Mouse (Mus musculus) hindbrain, embryonic 16.5 days (tissue): Measurements from ENCODE around the gene Vdac1. TPM values are rescaled to one million over a fixed set of nuclear protein-coding genes. Genes with fewer than 3 reads are reported as not detected.

ENCODE experiments used
- ATAC-seq: fragments of 200-750 bp; cut with Nextera tagmentation; 2 replicates; pipeline ENCODE4 v1.8.0; 2017; ENCODE audit warnings: moderate TSS enrichment, moderate library complexity
- H3K27ac ChIP-seq: fragments of 300-500 bp; sonication (generic); 2 replicates; pipeline ENCODE4 v1.5.1; 2014; ENCODE audit warnings: low read depth, mild to moderate bottlenecking, control low read depth, low read length, moderate library complexity
- H3K27me3 ChIP-seq: fragments of 300-500 bp; sonication (generic); replicated peaks from 2 replicates; pipeline ENCODE4 v1.6.1; 2014; ENCODE audit warnings: low read length; ENCODE audit not compliant: control insufficient read depth, insufficient read depth
- H3K36me3 ChIP-seq: fragments of 300-500 bp; sonication (generic); 2 replicates; pipeline ENCODE4 v1.6.1; 2014; ENCODE audit warnings: mild to moderate bottlenecking, low read length, moderate library complexity, mixed read lengths; ENCODE audit not compliant: control insufficient read depth, insufficient read depth
- H3K4me1 ChIP-seq: fragments of 300-500 bp; sonication (generic); 2 replicates; pipeline ENCODE4 v1.6.1; 2014; ENCODE audit warnings: low read depth, low read length; ENCODE audit not compliant: control insufficient read depth, insufficient read depth
- H3K4me2 ChIP-seq: fragments of 300-500 bp; sonication (generic); 2 replicates; pipeline ENCODE4 v1.6.1; 2014; ENCODE audit warnings: mild to moderate bottlenecking, low read length, control low read depth, moderate library complexity
- H3K4me3 ChIP-seq: fragments of 300-500 bp; sonication (generic); 2 replicates; pipeline ENCODE4 v1.5.1; 2014; ENCODE audit warnings: mild to moderate bottlenecking, low read length, control low read depth, moderate library complexity
- H3K9ac ChIP-seq: fragments of 300-500 bp; sonication (generic); 2 replicates; pipeline ENCODE4 v1.6.1; 2014; ENCODE audit warnings: low read depth, mild to moderate bottlenecking, control low read depth, low read length, moderate library complexity
- H3K9me3 ChIP-seq: fragments of 300-500 bp; sonication (generic); 2 replicates; pipeline ENCODE4 v1.6.1; 2014; ENCODE audit warnings: mild to moderate bottlenecking, low read length, moderate library complexity; ENCODE audit not compliant: control insufficient read depth
- WGBS: fragments of 180-500 bp; shearing (Covaris S2); extraction: QIAGEN DNeasy Blood & Tissue Kit; methylation state at CpG from one replicate; pipeline ENCODE4 v1.1.7; 2014; 5-methylcytosine and 5-hydroxymethylcytosine counted together
- polyA plus RNA-seq: library from polyadenylated mRNA; unstranded; fragments of >200 nt; fragmentation: Nextera tagmentation; extraction: Ambion mirVana; gene quantifications from 2 replicates; pipeline ENCODE4 v1.2.1, GENCODE M21; 2015

Vdac1 gene
- 411 and 440 TPM in 2 replicates for polyA plus RNA-seq

DNA sequence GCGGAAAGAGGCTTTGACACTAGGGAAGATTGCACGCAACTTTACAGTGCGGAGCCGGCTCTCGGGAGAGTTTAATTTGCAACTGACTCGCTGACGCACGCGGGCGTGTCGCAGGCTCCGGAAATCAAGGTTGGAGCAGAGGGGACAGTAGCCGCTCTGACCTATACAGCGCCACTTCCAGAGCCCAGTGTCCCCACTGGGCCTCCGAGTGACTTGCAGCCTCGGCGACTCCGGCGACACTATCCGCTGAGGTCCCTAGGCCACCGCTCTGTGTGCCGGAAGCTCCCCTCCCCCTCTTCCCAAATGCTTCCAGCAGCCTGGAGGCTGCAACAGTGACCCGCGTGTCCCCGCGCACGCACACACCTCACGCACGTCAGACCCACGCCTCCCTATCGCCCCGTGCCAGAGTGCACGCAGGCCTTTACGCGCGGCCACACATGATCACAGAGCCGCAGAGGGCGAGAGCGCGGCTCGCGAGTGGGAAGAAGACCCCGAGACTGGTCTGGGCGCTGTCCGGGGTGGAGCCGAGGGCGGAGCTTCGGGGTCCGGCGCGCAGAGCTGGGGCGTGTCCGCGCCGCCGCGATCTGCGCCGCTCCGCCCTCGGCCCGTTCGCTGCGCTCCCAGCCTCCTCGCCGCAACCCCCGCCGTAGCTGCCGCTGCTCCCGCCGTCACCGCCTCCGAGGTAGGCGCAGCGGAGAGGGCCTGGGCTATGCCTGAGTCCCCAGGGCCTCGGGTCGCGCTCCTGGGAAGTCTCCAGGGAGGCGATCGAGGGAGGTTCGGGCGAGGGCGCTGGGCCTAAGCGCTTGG is at the start of gene Vdac1:
Gene Vdac1 (plus strand): TSS at position 390 of the 807 bp plus-strand sequence.
- under 1% methylated on average over 81 of the region's 84 CpGs for WGBS
- Histone ChIP-seq H3K4me2 (peak within 1 kb of the TSS; percentile 72), H3K27me3 (no peaks in the 10 kb centered on the region)

DNA sequence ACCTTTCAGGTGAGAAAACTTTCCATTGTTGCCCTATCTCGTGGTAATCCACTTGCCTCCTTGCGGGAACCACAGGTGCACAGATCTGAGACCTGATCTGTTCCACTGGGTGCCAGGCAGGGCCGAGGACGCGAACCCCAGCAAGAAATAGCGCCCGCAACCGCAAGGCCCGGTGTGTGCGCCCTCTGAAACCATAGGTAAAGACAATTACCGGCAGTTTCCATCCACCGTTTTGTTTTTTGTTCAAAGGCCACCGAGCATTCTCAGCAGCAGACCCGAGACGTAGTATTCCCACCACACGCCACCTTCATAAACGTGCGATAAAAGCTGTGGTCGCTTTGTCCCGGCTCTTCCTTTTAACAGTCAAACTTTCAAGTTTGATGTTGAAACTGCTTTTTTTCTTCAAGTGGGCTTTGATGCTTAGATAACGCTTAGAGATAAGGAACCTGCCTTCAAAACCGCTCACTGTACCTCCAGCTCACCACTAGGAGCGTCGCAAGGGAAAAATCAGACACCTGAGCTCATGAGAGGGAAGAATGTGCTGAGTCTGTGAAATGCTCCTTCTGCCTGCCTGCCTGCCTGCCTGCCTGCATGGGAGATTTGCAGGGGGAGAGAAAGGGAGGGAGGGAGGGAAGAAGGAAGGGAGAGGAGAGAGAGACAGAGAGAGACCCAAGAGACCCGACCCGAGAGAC is 46.4 kb upstream of the Vdac1 start:
- WGBS: 22% methylated on average over 26 of the region's 26 CpGs
- Histone ChIP-seq H3K4me3 (no peak overlapping the region), H3K4me1 (no peaks in the 10 kb centered on the region), H3K9ac (peak overlapping the region; percentile 17; the same call in 1 of the 2 replicates), H3K4me2 (peak overlapping the region; percentile 5; the same call in 1 of the 2 replicates), H3K9me3 (no peaks in the 10 kb centered on the region), H3K36me3 (no peaks in the 10 kb centered on the region), H3K27ac (no peak overlapping the region), H3K27me3 (no peaks in the 10 kb centered on the region; the same call in 1 of the 2 replicates)
- no peak for ATAC-seq

More for the DNA sequence above, at the start of gene Vdac1:
- Histone ChIP-seq H3K36me3 (no peaks in the 10 kb centered on the region), H3K4me3 (peak within 1 kb of the TSS; percentile 72), H3K9me3 (no peaks in the 10 kb centered on the region), H3K4me1 (peaks cover 31% of the 10 kb centered on the region), H3K27ac (peak within 1 kb of the TSS; percentile 96), H3K9ac (peak within 1 kb of the TSS; percentile 82)
- peak; percentile 96 for ATAC-seq

DNA sequence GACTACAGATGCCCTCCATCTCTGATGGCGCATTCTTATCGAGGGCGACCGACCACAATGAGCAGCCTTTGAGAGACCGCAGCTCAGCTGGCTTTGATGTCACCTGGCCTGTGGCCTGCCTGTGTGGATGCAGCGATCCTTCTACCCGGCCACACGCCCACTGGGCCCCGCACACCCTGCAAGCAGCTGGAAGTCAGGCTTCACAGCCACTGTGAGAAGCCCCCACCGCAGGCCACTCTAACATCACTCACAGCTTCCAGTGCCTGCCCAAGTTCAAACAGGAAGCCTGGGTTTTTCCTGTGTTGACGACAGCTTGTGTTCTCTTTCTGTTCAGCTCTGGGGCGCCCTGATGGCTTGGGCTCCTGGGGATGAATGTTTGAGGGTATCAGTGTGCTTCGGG is 42.2 kb upstream of the Vdac1 start:
- H3K27ac ChIP-seq: no peak overlapping the region
- H3K4me1 ChIP-seq: no peaks in the 10 kb centered on the region
- no peak overlapping the region for H3K4me2 ChIP-seq
- no peak overlapping the region for H3K9ac ChIP-seq
- no peaks in the 10 kb centered on the region for H3K9me3 ChIP-seq
- whole genome bisulfite sequencing: 79% methylated on average over 13 of the region's 13 CpGs
- no peaks in the 10 kb centered on the region for H3K36me3 ChIP-seq
- H3K27me3 ChIP-seq: no peaks in the 10 kb centered on the region; the same call in 1 of the 2 replicates
- no peak for ATAC-seq
- no peak overlapping the region for H3K4me3 ChIP-seq

DNA sequence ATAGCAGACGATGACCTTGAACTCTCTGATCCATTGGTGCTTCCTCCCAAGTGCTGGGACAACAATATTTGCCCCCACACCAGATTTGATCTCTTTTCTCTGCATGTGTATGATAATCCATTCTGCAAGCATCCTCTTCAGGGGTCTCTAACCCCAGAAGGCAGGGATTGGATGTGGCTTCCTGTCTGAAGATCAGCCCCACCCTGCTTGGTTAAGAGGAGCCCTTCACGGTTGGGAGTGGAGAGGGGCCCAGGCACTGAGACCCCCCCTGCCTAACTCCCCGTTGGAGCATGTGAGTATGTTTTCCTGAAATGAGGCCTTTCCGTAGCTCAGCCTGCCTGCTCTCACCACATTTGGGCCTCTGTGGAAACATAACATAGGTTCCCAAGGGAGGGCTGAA is 41.0 kb upstream of the Vdac1 start:
- ATAC-seq: no peak
- H3K27ac ChIP-seq: no peak overlapping the region
- no peaks in the 10 kb centered on the region for H3K4me1 ChIP-seq
- no peaks in the 10 kb centered on the region for H3K9me3 ChIP-seq
- H3K36me3 ChIP-seq: no peaks in the 10 kb centered on the region
- 77% methylated on average over 4 of the region's 4 CpGs for WGBS
- H3K9ac ChIP-seq: no peak overlapping the region
- no peaks in the 10 kb centered on the region; the same call in 1 of the 2 replicates for H3K27me3 ChIP-seq
- H3K4me3 ChIP-seq: no peak overlapping the region
- no peak overlapping the region for H3K4me2 ChIP-seq

DNA sequence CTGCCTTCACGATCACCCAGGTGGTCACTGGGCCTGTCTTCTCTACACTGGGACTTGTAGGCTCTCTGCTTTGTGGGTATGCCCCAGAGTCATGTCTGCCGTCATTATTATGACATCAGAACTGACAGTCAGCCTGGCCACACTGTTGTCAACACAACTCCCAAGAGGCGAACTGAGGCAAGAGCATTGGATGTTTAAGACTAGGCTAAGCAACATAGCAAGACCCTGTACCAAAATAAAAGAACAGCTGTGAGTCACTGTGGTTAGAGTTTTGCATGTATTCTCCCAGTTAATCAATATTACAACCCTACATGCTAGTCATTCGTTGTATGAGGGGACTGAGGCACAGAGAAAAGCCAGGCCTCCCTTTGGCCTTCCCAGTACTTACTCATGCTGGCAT is 40.1 kb upstream of the Vdac1 start:
- no peak for ATAC-seq
- WGBS: 78% methylated on average over 4 of the region's 4 CpGs

DNA sequence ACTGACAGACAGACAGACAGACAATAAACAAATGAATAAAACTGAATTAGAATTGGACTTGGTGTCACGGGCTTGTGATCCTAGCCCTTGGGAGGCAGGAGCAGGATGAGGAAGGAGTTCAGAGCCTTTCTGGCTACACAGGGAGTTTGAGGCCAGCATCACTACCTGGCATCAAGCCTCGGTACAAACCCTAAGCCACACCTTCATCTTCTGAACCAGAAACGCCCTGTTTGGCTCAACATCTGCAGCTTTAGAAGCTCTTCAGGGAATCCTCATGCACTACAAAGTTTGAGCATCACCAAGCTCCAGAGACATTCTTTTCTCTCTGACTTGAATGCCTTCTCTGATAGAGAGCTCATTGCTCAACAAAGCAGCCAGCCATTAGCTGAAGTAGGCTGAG is 39.1 kb upstream of the Vdac1 start:
- 74% methylated on average over 3 of the region's 3 CpGs for WGBS
- no peak for ATAC-seq
- H3K9ac ChIP-seq: no peak overlapping the region
- no peak overlapping the region for H3K27ac ChIP-seq
- H3K9me3 ChIP-seq: no peaks in the 10 kb centered on the region
- H3K4me2 ChIP-seq: no peak overlapping the region
- H3K4me1 ChIP-seq: no peaks in the 10 kb centered on the region
- H3K27me3 ChIP-seq: no peaks in the 10 kb centered on the region
- H3K36me3 ChIP-seq: no peaks in the 10 kb centered on the region
- H3K4me3 ChIP-seq: no peak overlapping the region

More for the DNA sequence above, 40.1 kb upstream of the Vdac1 start:
- no peaks in the 10 kb centered on the region for H3K36me3 ChIP-seq
- H3K4me3 ChIP-seq: no peak overlapping the region
- H3K4me2 ChIP-seq: no peak overlapping the region
- H3K27ac ChIP-seq: no peak overlapping the region
- no peaks in the 10 kb centered on the region for H3K4me1 ChIP-seq
- no peaks in the 10 kb centered on the region for H3K9me3 ChIP-seq
- H3K27me3 ChIP-seq: no peaks in the 10 kb centered on the region
- no peak overlapping the region for H3K9ac ChIP-seq

DNA sequence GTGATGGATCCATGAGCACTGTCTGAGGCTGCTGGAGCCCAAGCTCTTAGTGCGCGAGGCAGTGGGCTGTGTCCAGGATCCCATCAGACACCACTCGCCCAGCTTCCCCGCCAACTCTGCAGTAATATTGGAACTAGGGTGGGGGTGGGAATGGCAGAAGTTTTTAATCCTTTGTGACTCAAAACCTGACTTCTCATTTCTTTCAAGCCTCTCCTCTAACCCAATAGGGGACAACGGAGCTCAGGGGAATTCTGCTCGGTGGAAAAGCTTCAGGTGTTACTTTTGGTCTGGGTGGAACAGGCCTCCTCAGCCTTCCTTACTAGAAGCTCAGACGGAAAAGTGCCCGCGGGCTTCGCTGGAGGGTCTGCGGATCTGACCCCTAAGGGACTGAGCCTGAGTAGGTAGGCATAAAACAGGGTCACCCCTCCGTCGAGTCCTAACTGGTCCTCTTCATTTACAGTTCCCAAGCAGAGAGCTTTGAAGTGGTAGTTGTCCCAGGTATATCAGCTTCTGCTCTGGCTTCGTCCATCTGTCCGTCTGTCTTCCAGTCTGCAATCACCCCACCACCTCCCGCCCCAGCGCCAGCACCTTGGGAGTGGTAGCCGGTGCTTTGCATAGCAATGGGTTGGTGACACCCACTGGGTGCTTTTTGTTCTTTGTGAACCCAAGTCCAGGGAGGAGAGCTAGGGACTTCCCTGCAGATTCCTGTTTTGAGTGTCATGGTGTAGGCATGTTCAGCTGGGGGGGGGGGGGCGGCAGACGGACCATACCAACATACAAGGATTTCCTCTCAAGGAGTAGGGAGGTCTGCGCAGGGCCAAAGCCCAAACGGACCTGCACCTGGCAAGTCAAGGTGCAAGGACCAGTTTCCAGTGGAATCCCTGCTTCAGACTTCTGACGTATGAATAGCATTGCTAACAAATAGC is 36.0 kb upstream of the Vdac1 start:
- H3K9ac ChIP-seq: no peak overlapping the region
- no peak for ATAC-seq
- no peak overlapping the region for H3K27ac ChIP-seq
- H3K4me1 ChIP-seq: no peaks in the 10 kb centered on the region
- no peak overlapping the region for H3K4me2 ChIP-seq
- no peaks in the 10 kb centered on the region for H3K36me3 ChIP-seq
- no peaks in the 10 kb centered on the region for H3K9me3 ChIP-seq
- WGBS: 55% methylated on average over 23 of the region's 23 CpGs
- no peaks in the 10 kb centered on the region for H3K27me3 ChIP-seq
- no peak overlapping the region for H3K4me3 ChIP-seq

DNA sequence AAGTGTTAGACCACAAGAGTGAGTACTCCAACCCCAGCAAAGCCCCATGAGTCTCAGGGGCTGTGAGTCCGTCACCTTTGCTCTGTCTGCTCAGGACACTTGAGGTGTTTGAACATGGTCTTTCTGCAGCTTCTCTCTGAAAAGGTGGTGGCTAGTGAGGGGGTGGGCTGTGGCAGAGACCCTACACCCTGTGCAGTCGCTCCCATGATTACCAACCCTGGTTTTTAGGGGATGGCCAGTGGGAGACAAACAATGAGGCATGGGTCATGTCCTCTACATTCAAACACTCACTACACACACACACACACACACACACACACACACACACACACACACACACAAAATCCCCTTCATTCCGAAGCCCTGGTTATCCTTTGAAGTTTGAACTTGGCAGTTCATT is 33.3 kb upstream of the Vdac1 start:
- H3K4me2 ChIP-seq: no peak overlapping the region
- no peak overlapping the region for H3K27ac ChIP-seq
- H3K36me3 ChIP-seq: no peaks in the 10 kb centered on the region
- H3K27me3 ChIP-seq: no peaks in the 10 kb centered on the region
- no peaks in the 10 kb centered on the region for H3K4me1 ChIP-seq
- WGBS: 71% methylated on average over 3 of the region's 3 CpGs
- no peak overlapping the region for H3K4me3 ChIP-seq
- H3K9me3 ChIP-seq: no peaks in the 10 kb centered on the region
- ATAC-seq: no peak
- H3K9ac ChIP-seq: no peak overlapping the region
